Mouse (Mus musculus) cortical plate, adult 2 months (tissue): ENCODE measurements around the gene Akt2.

Source experiments
- CTCF ChIP-seq: fragments of 200-500 bp; IDR thresholded peaks from 2 replicates; pipeline ENCODE4 v1.5.1; 2011; ENCODE audit warnings: mild to moderate bottlenecking, control low read depth, low read length; ENCODE audit not compliant: insufficient read depth; ENCODE audit errors: extremely low read depth
- POLR2A ChIP-seq: fragments of 200-500 bp; IDR thresholded peaks from 2 replicates; pipeline ENCODE4 v1.6.1; 2011; ENCODE audit warnings: mild to moderate bottlenecking, low read length, control low read depth; ENCODE audit not compliant: insufficient read depth; ENCODE audit errors: extremely low read depth

GRCm38 (mm10) chr7:27633166-27633565 lies 41.8 kb downstream of the Akt2 start:
- no peak for TF ChIP-seq POLR2A
- no peak for TF ChIP-seq CTCF
